Mouse (Mus musculus): ENCODE results near the gene Taldo1. TPM values are rescaled to one million over a fixed set of nuclear protein-coding genes. Genes with fewer than 3 reads are reported as not detected.

The Taldo1 gene
- 366 and 377 TPM in 2 replicates for polyA plus RNA-seq (2016; fragmentation: Nextera tagmentation; extraction: Ambion mirVana)

GRCm38 (mm10) chr7:141391625-141392551 is at the start of gene Taldo1:
TSS of gene Taldo1 (plus strand) at chr7:141392199.
- Histone ChIP-seq H3K9me3 (no peaks in the 10 kb centered on the region), H3K27me3 (replicated peaks) (0 out of 2 replicates have a peak, but pooled peaks cover 3% of the 10 kb centered on the region), H3K9ac (peak within 1 kb of the TSS; percentile 52), H3K4me1 (peaks cover 15% of the 10 kb centered on the region), H3K36me3 (peaks cover 10% of the 10 kb centered on the region; the same call in 1 of the 2 replicates), H3K4me3 (peak within 1 kb of the TSS; percentile 63), H3K4me2 (replicated peaks) (peak within 1 kb of the TSS; percentile 76), H3K27ac (peak within 1 kb of the TSS; percentile 27; the same call in 1 of the 2 replicates)
- under 1% methylated on average over 57 of the region's 57 CpGs for WGBS
- peak; percentile 93 for ATAC-seq (ENCODE audit: low FRiP score, low read depth)

GRCm38 (mm10) chr7:141343230-141343629 is 48.8 kb upstream of the Taldo1 start:
- Histone ChIP-seq H3K9me3 (no peaks in the 10 kb centered on the region), H3K4me2 (replicated peaks) (no peak overlapping the region), H3K4me3 (no peak overlapping the region), H3K4me1 (peaks cover 9% of the 10 kb centered on the region), H3K27me3 (replicated peaks) (peaks cover 12% of the 10 kb centered on the region), H3K36me3 (no peaks in the 10 kb centered on the region), H3K27ac (no peak overlapping the region), H3K9ac (no peak overlapping the region)
- WGBS: 51% methylated on average over 2 of the region's 2 CpGs
- no peak for ATAC-seq (ENCODE audit: low FRiP score, low read depth)

DNA sequence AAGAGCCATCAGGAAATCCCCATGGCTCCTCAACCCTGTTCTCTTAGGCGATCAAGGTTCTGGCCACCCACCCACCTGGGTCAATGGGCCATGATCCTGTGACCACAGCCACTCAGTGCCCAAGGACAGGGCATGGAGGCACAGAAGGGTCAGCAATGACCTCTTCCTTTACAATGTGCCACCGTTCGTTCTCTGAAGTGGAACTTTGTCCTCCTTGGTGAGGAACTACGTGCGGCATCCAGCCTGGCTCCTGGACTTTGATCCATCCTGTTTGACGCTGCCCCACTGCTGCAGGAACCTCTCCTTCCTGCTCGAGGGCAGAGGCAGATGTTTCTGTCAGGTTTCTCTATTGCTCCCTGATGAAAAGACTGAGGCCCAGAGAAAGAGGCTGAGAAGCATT is 48.3 kb upstream of the Taldo1 start:
- Histone ChIP-seq H3K27ac (no peak overlapping the region), H3K4me2 (replicated peaks) (no peak overlapping the region), H3K4me1 (peaks cover 5% of the 10 kb centered on the region), H3K9me3 (no peaks in the 10 kb centered on the region), H3K36me3 (no peaks in the 10 kb centered on the region), H3K27me3 (replicated peaks) (peaks cover 8% of the 10 kb centered on the region), H3K4me3 (no peak overlapping the region), H3K9ac (no peak overlapping the region)
- WGBS: 72% methylated on average over 7 of the region's 7 CpGs
- no peak for ATAC-seq (ENCODE audit: low FRiP score, low read depth)

- no peak overlapping the region for H3K27ac ChIP-seq
- no peak overlapping the region for H3K9ac ChIP-seq
- H3K4me2 ChIP-seq (replicated peaks): no peak overlapping the region
- ATAC-seq (ENCODE audit: low FRiP score, low read depth): no peak
- no peaks in the 10 kb centered on the region for H3K4me1 ChIP-seq
- H3K27me3 ChIP-seq (replicated peaks): no peaks in the 10 kb centered on the region
- no peaks in the 10 kb centered on the region for H3K9me3 ChIP-seq
- no peaks in the 10 kb centered on the region for H3K36me3 ChIP-seq
- 91% methylated on average over 5 of the region's 5 CpGs for WGBS
- H3K4me3 ChIP-seq: no peak overlapping the region
These were observed 47.2 kb upstream of the Taldo1 start for GRCm38 (mm10) chr7:141344787-141345186.

GRCm38 (mm10) chr7:141351061-141351460 is 40.9 kb upstream of the Taldo1 start:
- no peak overlapping the region for H3K4me2 ChIP-seq (replicated peaks)
- 79% methylated on average over 6 of the region's 6 CpGs for WGBS
- H3K4me3 ChIP-seq: no peak overlapping the region
- H3K27me3 ChIP-seq (replicated peaks): no peaks in the 10 kb centered on the region
- ATAC-seq (ENCODE audit: low FRiP score, low read depth): no peak
- H3K36me3 ChIP-seq: no peaks in the 10 kb centered on the region
- H3K9me3 ChIP-seq: no peaks in the 10 kb centered on the region
- H3K9ac ChIP-seq: no peak overlapping the region
- H3K4me1 ChIP-seq: peaks cover 2% of the 10 kb centered on the region
- no peak overlapping the region for H3K27ac ChIP-seq

DNA sequence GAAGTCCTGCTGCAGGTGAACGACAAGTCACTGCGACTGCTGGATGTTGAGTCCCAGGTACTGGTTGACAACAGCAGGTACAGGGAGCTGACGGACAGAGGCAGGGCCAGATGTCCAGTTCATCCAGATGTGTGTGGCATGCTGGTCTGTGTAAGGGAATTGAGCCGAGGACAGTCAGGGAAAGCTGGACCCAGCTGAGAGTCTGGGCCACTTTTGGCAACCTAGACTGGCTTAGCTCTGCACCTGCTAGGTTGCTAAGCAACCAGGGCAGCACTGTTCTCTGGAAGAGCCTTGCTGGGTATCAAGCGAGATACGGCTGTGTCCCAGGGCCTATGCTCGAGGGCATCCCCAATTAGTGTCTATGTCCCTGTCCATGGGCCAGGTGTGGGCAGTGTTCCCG is 36.9 kb upstream of the Taldo1 start:
- Histone ChIP-seq H3K27ac (no peak overlapping the region), H3K36me3 (no peaks in the 10 kb centered on the region), H3K4me1 (peaks cover 4% of the 10 kb centered on the region), H3K9ac (no peak overlapping the region), H3K9me3 (no peaks in the 10 kb centered on the region), H3K4me3 (no peak overlapping the region), H3K4me2 (replicated peaks) (no peak overlapping the region), H3K27me3 (replicated peaks) (no peaks in the 10 kb centered on the region)
- 78% methylated on average over 8 of the region's 8 CpGs for WGBS
- ATAC-seq (ENCODE audit: low FRiP score, low read depth): no peak

- Histone ChIP-seq H3K4me2 (replicated peaks) (no peak overlapping the region), H3K36me3 (no peaks in the 10 kb centered on the region), H3K4me1 (peaks cover 4% of the 10 kb centered on the region), H3K9me3 (no peaks in the 10 kb centered on the region), H3K4me3 (no peak overlapping the region), H3K27me3 (replicated peaks) (peaks cover under 1% of the 10 kb centered on the region; the same call in 1 of the 2 replicates), H3K27ac (no peak overlapping the region), H3K9ac (no peak overlapping the region)
- 57% methylated on average over 12 of the region's 12 CpGs for WGBS
- ATAC-seq (ENCODE audit: low FRiP score, low read depth): no peak
These were observed 36.2 kb upstream of the Taldo1 start for GRCm38 (mm10) chr7:141355626-141356326.

DNA sequence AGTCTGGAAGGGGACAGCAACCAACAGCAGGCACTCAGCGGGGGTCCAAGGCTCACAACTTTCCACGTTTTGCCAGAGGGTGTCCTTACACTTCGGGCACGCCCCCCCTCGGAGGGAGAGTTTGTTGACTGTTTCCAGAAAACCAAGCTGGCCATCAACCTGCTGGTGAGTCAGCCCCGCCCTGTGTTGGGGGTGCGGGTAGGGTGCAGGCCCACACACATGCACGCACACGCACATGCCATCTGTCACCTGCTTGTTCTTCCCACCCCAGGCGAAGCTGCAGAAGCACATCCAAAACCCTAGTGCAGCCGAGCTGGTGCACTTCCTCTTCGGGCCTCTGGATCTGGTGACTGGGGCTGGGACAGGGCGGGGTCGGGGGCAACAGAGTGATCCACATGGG is 35.0 kb upstream of the Taldo1 start:
- Histone ChIP-seq H3K4me1 (peaks cover 4% of the 10 kb centered on the region), H3K27me3 (replicated peaks) (peaks cover 12% of the 10 kb centered on the region), H3K36me3 (no peaks in the 10 kb centered on the region), H3K4me3 (no peak overlapping the region), H3K9ac (no peak overlapping the region), H3K9me3 (no peaks in the 10 kb centered on the region), H3K4me2 (replicated peaks) (no peak overlapping the region), H3K27ac (no peak overlapping the region)
- 79% methylated on average over 14 of the region's 14 CpGs for WGBS
- no peak for ATAC-seq (ENCODE audit: low FRiP score, low read depth)

GRCm38 (mm10) chr7:141361510-141361909 is 30.5 kb upstream of the Taldo1 start:
- Histone ChIP-seq H3K9me3 (no peaks in the 10 kb centered on the region), H3K9ac (no peak overlapping the region), H3K27me3 (replicated peaks) (peaks cover 21% of the 10 kb centered on the region), H3K4me3 (no peak overlapping the region), H3K4me1 (no peaks in the 10 kb centered on the region), H3K36me3 (no peaks in the 10 kb centered on the region), H3K27ac (no peak overlapping the region), H3K4me2 (replicated peaks) (no peak overlapping the region; the same call in 1 of the 2 replicates)
- 14% methylated on average over 24 of the region's 24 CpGs for WGBS
- ATAC-seq (ENCODE audit: low FRiP score, low read depth): no peak

- Histone ChIP-seq H3K4me2 (replicated peaks) (no peak overlapping the region), H3K9ac (no peak overlapping the region), H3K36me3 (no peaks in the 10 kb centered on the region), H3K4me3 (no peak overlapping the region), H3K27me3 (replicated peaks) (peaks cover 21% of the 10 kb centered on the region), H3K27ac (no peak overlapping the region), H3K4me1 (no peaks in the 10 kb centered on the region), H3K9me3 (no peaks in the 10 kb centered on the region)
- 55% methylated on average over 4 of the region's 4 CpGs for WGBS
- ATAC-seq (ENCODE audit: low FRiP score, low read depth): no peak
These were observed 28.8 kb upstream of the Taldo1 start for GRCm38 (mm10) chr7:141363106-141363751.

- H3K4me1 ChIP-seq: no peaks in the 10 kb centered on the region
- no peak for ATAC-seq (ENCODE audit: low FRiP score, low read depth)
- H3K27me3 ChIP-seq (replicated peaks): peaks cover 21% of the 10 kb centered on the region
- no peaks in the 10 kb centered on the region for H3K9me3 ChIP-seq
- no peak overlapping the region for H3K4me2 ChIP-seq (replicated peaks)
- H3K27ac ChIP-seq: no peak overlapping the region
- 64% methylated on average over 2 of the region's 2 CpGs for WGBS
- H3K9ac ChIP-seq: no peak overlapping the region
- H3K4me3 ChIP-seq: no peak overlapping the region
- H3K36me3 ChIP-seq: no peaks in the 10 kb centered on the region
These were observed 28.3 kb upstream of the Taldo1 start for GRCm38 (mm10) chr7:141363752-141364125.

Measured in neural tube, embryonic 12.5 days (tissue).